Mouse (Mus musculus) neural tube, embryonic 14.5 days (tissue): ENCODE results near the gene Pxn. TPM values are rescaled to one million over a fixed set of nuclear protein-coding genes. Genes with fewer than 3 reads are reported as not detected.
A peak's percentile ranks its signal among the peaks of the same experiment; 100 is the strongest.

Source experiments
- ATAC-seq: fragments of 200-750 bp; cut with Nextera tagmentation; 2 replicates; pipeline ENCODE4 v1.8.0; 2017; ENCODE audit warnings: low read depth, mild to moderate bottlenecking, moderate TSS enrichment, moderate library complexity
- H3K27ac ChIP-seq: fragments of 300-500 bp; sonication (generic); 2 replicates; pipeline ENCODE4 v1.5.1; 2014; ENCODE audit warnings: low read depth, mild to moderate bottlenecking, control low read depth, low read length, moderate library complexity, mixed read lengths
- H3K27me3 ChIP-seq: fragments of 300-500 bp; sonication (generic); 2 replicates; pipeline ENCODE4 v1.6.1; 2014; ENCODE audit warnings: low read length; ENCODE audit not compliant: control insufficient read depth, insufficient read depth
- H3K36me3 ChIP-seq: fragments of 300-500 bp; sonication (generic); 2 replicates; pipeline ENCODE4 v1.6.1; 2014; ENCODE audit warnings: low read length, mixed read lengths; ENCODE audit not compliant: control insufficient read depth, insufficient read depth
- H3K4me1 ChIP-seq: fragments of 300-500 bp; sonication (generic); 2 replicates; pipeline ENCODE4 v1.6.1; 2014; ENCODE audit warnings: low read length; ENCODE audit not compliant: control insufficient read depth, insufficient read depth
- H3K4me2 ChIP-seq: fragments of 300-500 bp; sonication (generic); 2 replicates; pipeline ENCODE4 v1.6.1; 2014; ENCODE audit warnings: mild to moderate bottlenecking, low read depth, low read length, control low read depth
- H3K4me3 ChIP-seq: fragments of 300-500 bp; sonication (generic); 2 replicates; pipeline ENCODE4 v1.5.1; 2014; ENCODE audit warnings: low read depth, low read length, control low read depth, mixed read lengths
- H3K9ac ChIP-seq: fragments of 300-500 bp; sonication (generic); replicated peaks from 2 replicates; pipeline ENCODE4 v1.6.1; 2014; ENCODE audit warnings: low read depth, mild to moderate bottlenecking, control low read depth, low read length, mixed read lengths
- H3K9me3 ChIP-seq: fragments of 300-500 bp; sonication (generic); 2 replicates; pipeline ENCODE4 v1.6.1; 2016; ENCODE audit warnings: low read length; ENCODE audit not compliant: control insufficient read depth
- WGBS: fragments of 180-500 bp; shearing (Covaris S2); extraction: QIAGEN DNeasy Blood & Tissue Kit; methylation state at CpG from one replicate; pipeline ENCODE4 v1.1.7; 2014; 5-methylcytosine and 5-hydroxymethylcytosine counted together
- polyA plus RNA-seq: library from polyadenylated mRNA; unstranded; fragments of >200 nt; fragmentation: Nextera tagmentation; extraction: Ambion mirVana; gene quantifications from 2 replicates; pipeline ENCODE4 v1.2.1, GENCODE M21; 2014

The Pxn gene
- polyA plus RNA-seq, 1 experiment from 2014 or later = 8.5 TPM

DNA sequence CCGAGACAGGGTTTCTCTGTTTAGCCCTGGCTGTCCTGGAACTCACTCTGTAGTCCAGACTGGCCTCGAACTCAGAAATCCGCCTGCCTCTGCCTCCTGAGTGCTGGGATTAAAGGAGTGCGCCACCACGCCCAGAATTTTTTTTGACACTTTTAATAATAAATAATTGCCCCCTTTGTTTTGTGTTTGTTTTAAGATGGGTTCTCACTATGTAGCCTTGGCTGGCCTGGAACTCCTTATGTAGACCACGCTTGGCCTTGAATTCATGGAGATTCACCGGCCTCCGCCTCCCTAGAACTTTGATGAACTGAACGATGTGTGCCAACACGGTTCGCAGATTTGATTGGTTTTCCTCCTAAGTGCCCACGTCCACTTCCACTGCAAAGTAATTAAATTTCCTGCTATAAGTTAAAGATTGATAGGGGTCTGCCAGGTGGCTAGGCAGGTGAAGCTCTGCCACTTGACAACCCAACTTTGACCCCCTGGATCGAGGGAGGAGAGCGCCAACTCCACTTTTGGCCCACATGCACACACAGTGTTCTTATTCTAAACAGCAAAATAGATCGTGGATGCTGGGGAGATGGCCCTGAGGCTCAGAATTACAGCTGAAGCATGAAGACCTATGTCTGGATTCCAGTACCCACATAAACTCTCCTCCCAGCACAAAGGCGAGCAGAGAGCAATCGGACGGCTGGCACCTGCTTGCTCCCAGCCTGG lies 20.8 kb upstream of the Pxn start:
- no peak overlapping the region for H3K9ac ChIP-seq
- 86% methylated on average over 18 of the region's 18 CpGs for WGBS

DNA sequence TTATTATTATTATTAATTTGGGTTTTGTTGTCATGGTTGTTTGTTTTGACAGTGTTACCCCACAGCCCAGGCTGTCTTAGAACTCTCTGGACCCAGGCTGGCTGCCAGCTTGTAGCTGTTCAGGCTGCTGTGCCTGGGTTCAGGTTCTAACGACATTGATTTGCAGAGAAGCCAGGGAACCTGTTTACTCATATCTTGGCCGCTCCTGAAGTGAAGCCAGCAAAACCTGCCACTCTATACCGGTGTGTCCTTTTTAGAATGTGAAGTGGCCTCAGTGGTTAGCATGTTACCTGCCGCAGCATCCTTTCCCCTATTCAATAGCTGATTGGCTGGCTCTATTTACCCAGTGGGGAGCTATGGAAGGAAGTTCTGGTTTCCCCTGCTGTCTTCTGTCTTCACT lies 19.8 kb upstream of the Pxn start:
- no peak overlapping the region for H3K4me3 ChIP-seq
- no peak for ATAC-seq

More for the DNA sequence above, 20.8 kb upstream of the Pxn start:
- H3K27ac ChIP-seq = no peak overlapping the region
- H3K36me3 ChIP-seq = no peaks in the 10 kb centered on the region
- H3K4me2 ChIP-seq = no peak overlapping the region
- no peak for ATAC-seq
- no peak overlapping the region for H3K4me3 ChIP-seq
- H3K9me3 ChIP-seq = no peaks in the 10 kb centered on the region
- H3K27me3 ChIP-seq = no peaks in the 10 kb centered on the region
- peaks cover 15% of the 10 kb centered on the region for H3K4me1 ChIP-seq

DNA sequence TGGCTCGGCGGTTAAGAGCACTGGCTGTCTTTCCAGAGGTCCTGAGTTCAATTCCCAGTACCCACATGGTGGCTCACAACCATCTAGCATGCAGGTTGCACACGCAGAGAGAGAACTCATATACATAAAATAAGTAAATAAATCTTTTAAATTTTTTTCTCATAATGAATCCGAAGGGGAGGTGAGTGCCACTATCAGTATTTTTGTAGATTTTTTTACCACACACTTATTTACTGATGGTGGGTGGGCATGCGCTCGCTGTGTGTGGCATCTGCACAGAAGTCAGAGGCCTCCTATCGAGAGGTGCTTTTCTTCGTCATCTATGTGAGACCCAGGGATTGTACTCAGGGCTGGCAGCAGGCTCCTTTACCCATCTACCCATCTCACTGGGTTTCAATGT lies 19.1 kb upstream of the Pxn start:
- no peak for ATAC-seq
- no peaks in the 10 kb centered on the region for H3K36me3 ChIP-seq
- H3K9me3 ChIP-seq = no peaks in the 10 kb centered on the region
- peaks cover 24% of the 10 kb centered on the region for H3K4me1 ChIP-seq
- H3K4me3 ChIP-seq = no peak overlapping the region
- 85% methylated on average over 8 of the region's 8 CpGs for WGBS
- H3K4me2 ChIP-seq = no peak overlapping the region
- no peak overlapping the region for H3K9ac ChIP-seq
- no peaks in the 10 kb centered on the region for H3K27me3 ChIP-seq
- H3K27ac ChIP-seq = no peak overlapping the region

More for the DNA sequence above, 19.8 kb upstream of the Pxn start:
- no peak overlapping the region for H3K27ac ChIP-seq
- WGBS = 56% methylated on average over 4 of the region's 4 CpGs
- no peaks in the 10 kb centered on the region for H3K27me3 ChIP-seq
- no peaks in the 10 kb centered on the region for H3K9me3 ChIP-seq
- peaks cover 23% of the 10 kb centered on the region for H3K4me1 ChIP-seq
- H3K36me3 ChIP-seq = no peaks in the 10 kb centered on the region
- no peak overlapping the region for H3K4me2 ChIP-seq
- H3K9ac ChIP-seq = no peak overlapping the region

DNA sequence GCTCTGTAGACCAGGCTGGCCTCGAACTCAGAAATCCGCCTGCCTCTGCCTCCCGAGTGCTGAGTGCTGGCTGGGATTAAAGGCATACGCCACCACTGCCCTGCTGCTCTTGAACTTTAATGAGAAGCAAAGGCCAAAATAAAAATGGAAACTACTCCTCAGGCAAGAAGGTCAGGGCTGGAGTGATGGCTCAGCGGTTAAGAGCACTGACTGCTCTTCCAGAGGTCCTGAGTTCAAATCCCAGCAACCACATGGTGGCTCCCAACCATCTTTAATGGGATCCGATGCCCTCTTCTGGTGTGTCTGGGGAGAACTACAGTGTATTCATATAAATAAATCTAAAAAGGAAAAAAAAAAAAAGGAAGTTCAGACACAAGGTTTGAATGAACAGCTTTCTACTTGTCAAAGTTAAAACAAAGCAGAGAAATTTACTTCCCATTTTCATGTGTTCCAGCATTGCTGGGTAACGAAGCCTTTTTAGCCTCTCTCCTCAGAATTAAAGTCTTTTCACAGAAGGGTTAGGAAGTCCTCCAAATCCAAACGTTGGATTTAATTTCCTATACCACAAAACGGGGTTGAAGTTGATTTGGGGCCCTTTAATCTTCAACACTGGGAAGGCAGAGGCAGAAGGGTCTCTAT lies 18.4 kb upstream of the Pxn start:
- no peaks in the 10 kb centered on the region for H3K9me3 ChIP-seq
- H3K27ac ChIP-seq = no peak overlapping the region
- H3K27me3 ChIP-seq = no peaks in the 10 kb centered on the region
- H3K4me2 ChIP-seq = peak overlapping the region; percentile 69; the same call in 1 of the 2 replicates
- no peaks in the 10 kb centered on the region for H3K36me3 ChIP-seq
- H3K9ac ChIP-seq = no peak overlapping the region
- peaks cover 17% of the 10 kb centered on the region for H3K4me1 ChIP-seq
- no peak for ATAC-seq
- 79% methylated on average over 9 of the region's 9 CpGs for WGBS
- H3K4me3 ChIP-seq = no peak overlapping the region

DNA sequence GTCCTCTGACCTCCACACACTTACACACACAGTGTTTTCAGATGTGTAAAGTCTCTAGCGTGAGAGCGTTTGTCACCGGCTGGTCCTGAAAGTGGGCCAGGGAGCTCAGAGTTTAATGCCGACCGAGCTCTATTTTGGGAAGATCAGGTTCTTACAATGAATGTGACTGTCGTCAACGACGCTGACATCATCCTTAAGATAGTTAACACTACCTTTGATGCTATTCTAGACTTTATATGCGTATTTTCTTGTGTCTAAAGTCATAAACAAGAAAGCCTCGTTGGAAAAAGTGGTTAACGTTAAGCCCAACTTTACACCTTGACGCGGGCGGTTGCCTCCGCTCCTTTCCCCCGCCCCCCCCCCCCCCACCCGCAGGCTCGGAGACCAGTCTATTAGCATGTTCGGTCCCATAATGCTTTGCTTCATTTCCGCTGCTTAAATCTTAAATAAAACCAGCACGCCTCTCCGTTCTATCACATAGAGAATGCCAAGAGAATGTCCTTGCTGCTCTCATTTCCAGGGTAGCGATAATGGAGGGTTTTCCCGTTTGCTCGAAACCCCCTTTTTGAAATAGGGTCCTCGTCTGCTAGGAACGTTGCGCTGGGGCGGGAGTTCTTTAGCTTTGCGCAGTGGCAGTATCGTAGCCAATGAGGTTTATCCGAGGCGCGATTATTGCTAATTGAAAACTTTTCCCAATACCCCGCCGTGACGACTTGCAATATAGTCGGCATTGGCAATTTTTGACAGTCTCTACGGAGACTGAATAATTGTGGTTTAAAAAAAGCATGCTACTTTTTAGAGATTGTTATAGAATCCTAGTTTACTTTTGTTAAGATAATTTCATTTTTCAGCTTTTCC lies 17.4 kb upstream of the Pxn start:
- peaks cover 15% of the 10 kb centered on the region for H3K4me1 ChIP-seq
- H3K4me3 ChIP-seq = peak overlapping the region; percentile 28
- peak; percentile 68 for ATAC-seq
- H3K4me2 ChIP-seq = peak overlapping the region; percentile 69
- no peaks in the 10 kb centered on the region for H3K27me3 ChIP-seq
- no peaks in the 10 kb centered on the region for H3K36me3 ChIP-seq
- WGBS = under 1% methylated on average over 39 of the region's 39 CpGs
- peak overlapping the region; percentile 100 for H3K27ac ChIP-seq
- H3K9me3 ChIP-seq = no peaks in the 10 kb centered on the region
- H3K9ac ChIP-seq = peak overlapping the region; percentile 75

DNA sequence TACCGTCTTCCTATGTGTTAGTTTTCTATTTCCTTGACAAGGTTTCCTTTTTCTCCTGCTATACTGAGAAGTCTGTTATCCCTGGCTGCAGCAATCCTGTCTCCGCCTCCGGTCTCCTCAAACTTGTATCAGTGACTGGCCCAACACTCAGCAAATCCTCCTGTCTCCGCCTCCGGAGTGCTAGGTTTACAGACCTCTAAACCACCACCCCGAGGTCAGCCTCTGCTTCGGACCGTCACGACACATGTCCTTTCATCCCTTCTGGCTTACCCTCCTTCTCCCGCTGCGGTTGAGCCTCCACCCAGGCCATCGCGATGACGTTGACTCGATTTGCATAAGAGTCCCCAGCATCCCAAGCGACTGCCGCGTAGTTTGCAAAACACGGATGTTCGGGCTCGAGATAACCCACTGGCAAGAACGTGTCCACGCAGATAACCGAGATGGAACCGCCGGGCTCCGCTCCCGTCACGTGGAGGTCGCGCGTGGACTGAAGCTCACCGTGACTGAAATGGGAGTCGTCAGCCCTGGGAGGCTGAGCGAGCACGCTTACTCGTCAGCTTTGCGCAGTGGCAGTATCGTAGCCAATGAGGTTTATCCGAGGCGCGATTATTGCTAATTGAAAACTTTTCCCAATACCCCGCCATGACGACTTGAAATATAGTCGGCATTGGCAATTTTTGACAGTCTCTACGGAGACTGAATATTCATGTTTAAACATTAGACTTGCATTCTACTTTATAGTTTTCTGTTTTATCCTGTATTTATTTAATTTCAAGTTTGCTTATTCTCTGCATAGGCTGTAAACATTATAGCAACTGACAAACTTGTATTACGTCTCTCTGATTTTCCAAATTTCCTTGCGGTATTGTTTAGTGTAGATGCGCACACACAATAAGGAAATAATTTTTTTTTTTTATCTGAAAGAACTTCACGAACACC lies 16.5 kb upstream of the Pxn start:
- WGBS = under 1% methylated on average over 50 of the region's 50 CpGs
- H3K27ac ChIP-seq = peak overlapping the region; percentile 100
- peaks cover 15% of the 10 kb centered on the region for H3K4me1 ChIP-seq
- no peaks in the 10 kb centered on the region for H3K36me3 ChIP-seq
- H3K9ac ChIP-seq = peak overlapping the region; percentile 75
- peak overlapping the region; percentile 28 for H3K4me3 ChIP-seq
- peak; percentile 77 for ATAC-seq
- H3K27me3 ChIP-seq = no peaks in the 10 kb centered on the region
- H3K9me3 ChIP-seq = no peaks in the 10 kb centered on the region
- peak overlapping the region; percentile 69 for H3K4me2 ChIP-seq

DNA sequence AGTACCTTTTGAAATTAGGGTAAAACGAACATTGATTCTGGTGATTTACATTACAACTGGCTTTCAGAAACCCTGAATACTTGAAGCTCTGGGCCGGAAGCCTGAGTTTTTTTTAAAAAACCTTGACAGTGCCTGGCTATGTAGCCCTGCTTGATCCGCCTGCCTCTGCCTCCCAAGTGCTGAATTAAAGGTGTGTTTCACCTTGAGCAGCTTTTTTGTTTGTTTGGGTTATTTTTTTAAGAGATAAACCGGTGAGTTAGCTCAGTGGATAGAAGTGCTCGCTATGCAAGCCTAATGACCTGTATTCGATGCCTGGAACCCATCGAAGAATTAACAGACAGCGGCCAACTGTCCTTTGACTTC lies 15.9 kb upstream of the Pxn start:
- Histone ChIP-seq H3K9me3 (no peaks in the 10 kb centered on the region), H3K9ac (no peak overlapping the region), H3K4me3 (no peak overlapping the region), H3K4me1 (peaks cover 15% of the 10 kb centered on the region), H3K27ac (peak overlapping the region; percentile 31; the same call in 1 of the 2 replicates), H3K4me2 (0 out of 2 replicates have a peak overlapping the region, but pooled peaks have one; percentile 12), H3K36me3 (no peaks in the 10 kb centered on the region), H3K27me3 (no peaks in the 10 kb centered on the region)
- no peak for ATAC-seq
- 15% methylated on average over 8 of the region's 8 CpGs for WGBS

DNA sequence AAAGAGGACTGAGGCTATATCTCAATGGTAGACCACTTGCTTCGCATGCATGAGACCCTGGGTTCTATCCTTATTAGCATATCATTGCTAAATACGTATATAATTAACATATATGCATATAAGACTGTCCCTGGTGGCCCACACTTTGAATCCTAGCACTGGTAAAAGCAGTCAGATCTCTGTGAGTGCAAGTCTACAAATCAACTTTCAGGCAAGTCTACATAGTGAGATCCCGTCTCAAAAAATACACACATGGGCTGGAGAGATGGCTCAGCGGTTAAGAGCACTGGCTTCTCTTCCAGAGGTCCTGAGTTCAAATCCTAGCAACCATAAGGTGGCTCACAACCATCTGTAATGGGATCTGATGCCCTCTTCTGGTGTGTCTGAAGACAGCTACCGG lies 15.4 kb upstream of the Pxn start:
- Histone ChIP-seq H3K4me3 (no peak overlapping the region), H3K4me2 (no peak overlapping the region; the same call in 1 of the 2 replicates), H3K36me3 (no peaks in the 10 kb centered on the region), H3K27ac (no peak overlapping the region), H3K9ac (no peak overlapping the region), H3K4me1 (peaks cover 15% of the 10 kb centered on the region), H3K9me3 (no peaks in the 10 kb centered on the region), H3K27me3 (no peaks in the 10 kb centered on the region)
- no peak for ATAC-seq
- 31% methylated on average over 5 of the region's 5 CpGs for WGBS
